Mouse (Mus musculus): Measurements from ENCODE around the gene Pole3.

GRCm38 (mm10) chr4:62559797-62560329 lies 35.0 kb upstream of the Pole3 start, which contains the start of gene Rgs3:
- TF ChIP-seq CTCF (IDR thresholded peaks at IDR 0.05; ENCODE audit: borderline replicate concordance, extremely low read depth, insufficient read depth, insufficient read length) (no peak), POLR2A (IDR thresholded peaks at IDR 0.05; ENCODE audit: borderline replicate concordance, extremely low read depth, insufficient read depth, insufficient read length, poor library complexity, severe bottlenecking) (no peak)

All from brain, embryonic 14.5 days (tissue).